Mouse (Mus musculus) right cerebral cortex, adult 2 months (tissue): ENCODE measurements at regions not wholly inside any gene's neighbourhood (a gene's known extent, or its start where the extent isn't known, plus 50 kb on each side); places are given as distances from the start of the nearest gene placed in this dataset.
"Not testable (repeated sequence)": the region's sequence is repeated elsewhere in the genome, so short reads cannot be mapped to it uniquely, and the experiment has no call there.

Experiments used
- DNase-seq, 2 experiments: peaks; one replicate each; pipeline ENCODE4 v3.0.0; 2021 to 2022; ENCODE audit warnings: low spot score in 2 of 2

GRCm38 (mm10) chr7:129689464-129689863 lies 97.8 kb downstream of the Wdr11 start:
- DNase-seq = no peak

- DNase-seq = no peak
Measured at GRCm38 (mm10) chr7:129690868-129691267, 99.2 kb downstream of the Wdr11 start.

- DNase-seq = no peak
Measured at GRCm38 (mm10) chr7:129691619-129692071, 100.0 kb downstream of the Wdr11 start.

- DNase-seq = no peak
Measured at GRCm38 (mm10) chr7:129693635-129694034, 102.0 kb downstream of the Wdr11 start.

GRCm38 (mm10) chr7:129694168-129694567 lies 102.5 kb downstream of the Wdr11 start:
- no peak for DNase-seq

GRCm38 (mm10) chr7:129699931-129700570 lies 108.4 kb downstream of the Wdr11 start:
- no peak for DNase-seq

GRCm38 (mm10) chr7:129727559-129727958 lies 135.9 kb downstream of the Wdr11 start:
- DNase-seq = no peak

- no peak for DNase-seq
Measured at GRCm38 (mm10) chr7:129729709-129730238, 138.1 kb downstream of the Wdr11 start.

GRCm38 (mm10) chr7:129730785-129731352 lies 139.2 kb downstream of the Wdr11 start:
- no peak for DNase-seq

- DNase-seq = no peak
Measured at GRCm38 (mm10) chr7:129742657-129743056, 151.0 kb downstream of the Wdr11 start.

- DNase-seq = no peak
Measured at GRCm38 (mm10) chr7:129743955-129744666, 152.4 kb downstream of the Wdr11 start.

- no peak for DNase-seq
Measured at GRCm38 (mm10) chr7:129746639-129747038, 155.0 kb downstream of the Wdr11 start.

- DNase-seq = no peak
Measured at GRCm38 (mm10) chr7:129750936-129751335, 159.3 kb downstream of the Wdr11 start.

GRCm38 (mm10) chr7:129754737-129755136 lies 163.1 kb downstream of the Wdr11 start:
- DNase-seq = peak in 1 of 2 experiments; percentile 18

GRCm38 (mm10) chr7:129756138-129756537 lies 164.5 kb downstream of the Wdr11 start:
- DNase-seq = no peak

GRCm38 (mm10) chr7:129759848-129760247 lies 168.2 kb downstream of the Wdr11 start:
- no peak for DNase-seq

GRCm38 (mm10) chr7:129760386-129760785 lies 168.7 kb downstream of the Wdr11 start:
- no peak for DNase-seq

- DNase-seq = no peak
Measured at GRCm38 (mm10) chr7:129763754-129764153, 172.1 kb downstream of the Wdr11 start.

GRCm38 (mm10) chr7:129764456-129764970 lies 172.8 kb downstream of the Wdr11 start:
- no peak for DNase-seq

GRCm38 (mm10) chr7:129765681-129766080 lies 174.0 kb downstream of the Wdr11 start:
- DNase-seq = no peak

- DNase-seq = no peak
Measured at GRCm38 (mm10) chr7:129766087-129766834, 174.6 kb downstream of the Wdr11 start.

- DNase-seq = not testable (repeated sequence)
Measured at GRCm38 (mm10) chr7:129769673-129770072, 178.0 kb downstream of the Wdr11 start.
